Mouse (Mus musculus): ENCODE measurements around the gene Klf14. TPM values are rescaled to one million over a fixed set of nuclear protein-coding genes. Genes with fewer than 3 reads are reported as not detected.

The Klf14 gene
- not detected for total RNA-seq (2023)

DNA sequence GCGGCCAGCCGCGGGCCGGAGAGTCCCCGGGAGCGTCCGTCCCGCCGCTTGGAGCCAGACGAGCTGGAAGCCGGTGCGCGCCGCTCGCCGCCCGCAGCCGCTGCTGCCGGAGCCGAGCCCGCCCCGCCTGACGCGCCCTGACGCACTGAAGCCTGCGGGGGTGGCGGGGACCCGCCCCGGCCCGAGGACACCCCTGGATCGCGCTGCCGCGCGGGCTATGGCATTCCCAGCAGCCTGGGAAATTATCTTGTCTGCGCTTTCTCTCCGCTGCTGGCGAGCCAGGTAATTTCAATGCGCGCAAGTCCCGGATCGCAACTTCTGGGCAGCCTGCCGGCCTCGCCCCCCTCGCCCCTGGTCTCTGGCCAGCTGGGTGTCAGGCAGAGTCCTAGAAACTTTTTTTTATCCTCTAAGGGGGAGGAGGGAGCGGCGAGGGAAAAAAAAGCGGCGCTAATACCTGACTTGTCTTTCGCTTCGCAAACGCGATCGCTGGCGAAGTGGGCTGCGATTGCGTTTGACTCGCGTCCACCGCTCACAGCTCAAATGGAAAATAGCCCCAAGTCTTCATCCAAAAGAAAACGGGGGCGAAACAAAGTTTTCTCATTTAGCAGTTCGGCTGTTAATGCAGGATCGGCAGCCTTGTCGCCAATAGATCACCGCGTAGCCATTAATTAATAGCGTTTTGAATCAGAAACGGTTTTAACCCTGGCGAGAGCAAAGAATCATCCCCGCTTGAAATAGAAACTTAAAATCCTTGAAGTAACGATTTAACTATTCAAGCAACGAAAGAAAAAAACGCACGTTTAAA is at the start of gene Klf14:
Gene Klf14 (minus strand): TSS at position 343 of the 805 bp plus-strand sequence.

DNA sequence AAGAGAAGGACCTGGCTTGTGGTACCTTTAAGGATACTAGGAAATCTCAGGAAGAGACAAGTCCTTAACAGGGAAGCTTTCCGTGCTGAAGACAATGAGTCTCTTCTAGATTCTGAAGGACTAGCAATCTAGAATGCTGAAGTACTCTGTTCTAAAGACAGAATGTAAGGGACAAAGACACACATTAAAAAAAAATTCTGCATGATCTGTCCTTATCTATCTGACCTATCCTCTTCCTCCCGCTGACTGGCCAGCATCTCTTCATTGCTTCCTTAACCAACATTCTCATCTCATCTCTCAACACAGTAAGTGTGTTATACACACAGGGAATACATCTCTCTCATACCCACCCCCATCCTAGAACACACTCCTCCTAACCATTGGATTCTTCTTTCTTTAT is 43.4 kb downstream of the Klf14 start, which contains the start of gene Tsga13:
Gene Tsga13 (minus strand): TSS at position 101 of the 400 bp plus-strand sequence.

Other genes with a start within 250 kb of the Klf14 start
- under 1 TPM in 1 of 2 experiments, not detected in 1; 0.48 TPM for gene Mest, start 235.5 kb downstream of the Klf14 start, total RNA-seq (2023)
- gene Copg2, start 62.3 kb downstream of the Klf14 start, total RNA-seq (2023) = 10 to 100 TPM; 53.6 to 56.8 TPM
- not detected for gene Tsga13, start 43.5 kb downstream of the Klf14 start, total RNA-seq (2023)

All from neutrophil, adult 83 days (primary cell).